Mouse (Mus musculus) stomach, postnatal 0 days (tissue): ENCODE data around the gene Kcnj4.

ENCODE experiments used
- CTCF ChIP-seq: IDR thresholded peaks from 2 replicates; pipeline ENCODE4 v1.5.1; 2016; ENCODE audit warnings: antibody characterized with exemption, low read depth, mild to moderate bottlenecking, moderate library complexity
- EP300 ChIP-seq: optimal IDR thresholded peaks from 2 replicates; pipeline ENCODE3; 2016; ENCODE audit warnings: antibody characterized with exemption

DNA sequence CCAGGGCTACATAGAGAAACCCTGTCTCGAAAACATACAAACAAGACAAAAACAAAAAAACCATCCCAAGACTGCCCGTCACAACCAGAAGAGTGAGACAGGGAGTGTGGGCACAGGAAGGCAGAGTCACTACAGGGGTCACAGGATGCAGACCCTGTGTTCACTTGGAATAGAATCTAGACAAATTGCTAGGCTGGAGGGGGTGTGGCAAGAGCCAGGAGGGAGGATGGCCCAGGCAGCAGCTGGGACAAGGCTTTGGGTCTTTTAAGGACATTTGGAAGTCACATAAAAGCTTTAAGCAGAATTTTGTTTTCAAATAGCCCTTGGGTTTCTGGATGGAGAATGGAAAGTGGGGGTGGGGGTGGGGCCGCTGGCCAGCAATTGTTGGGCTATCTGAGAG, 13.5 kb upstream of the Kcnj4 start:
- TF ChIP-seq CTCF (no peak), EP300 (no peak)
